Mouse (Mus musculus) ovary, postnatal 10 days (tissue): ENCODE results near the gene Mettl17.

Source experiments
- DNase-seq: peaks from one replicate; pipeline ENCODE4 v3.0.0; 2022; ENCODE audit warnings: low spot score

Mettl17 gene

DNA sequence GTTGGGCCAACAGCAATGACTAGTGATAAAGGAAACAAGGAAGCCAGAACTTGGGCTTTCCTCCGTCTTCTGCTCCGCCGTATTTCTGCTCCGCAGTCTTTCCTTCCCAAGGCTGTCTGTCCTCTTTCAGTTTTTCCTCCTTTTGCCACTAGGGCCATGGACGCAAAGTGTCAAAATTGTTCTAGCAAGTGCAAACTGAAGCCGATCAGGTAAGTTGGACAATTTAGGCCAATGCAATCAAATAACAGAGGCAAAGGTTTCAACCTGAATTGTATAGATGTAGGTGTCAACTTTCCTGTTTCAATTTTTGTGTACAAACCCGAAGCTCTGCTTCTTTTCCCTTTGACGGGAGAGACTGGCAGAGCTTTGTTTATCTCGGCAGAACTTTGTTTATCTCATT, 45.3 kb downstream of the Mettl17 start:
- no peak for DNase-seq

GRCm38 (mm10) chr14:51930824-51931223, 46.2 kb downstream of the Mettl17 start:
- DNase-seq: no peak

GRCm38 (mm10) chr14:51932092-51933020, 47.7 kb downstream of the Mettl17 start:
- no peak for DNase-seq

DNA sequence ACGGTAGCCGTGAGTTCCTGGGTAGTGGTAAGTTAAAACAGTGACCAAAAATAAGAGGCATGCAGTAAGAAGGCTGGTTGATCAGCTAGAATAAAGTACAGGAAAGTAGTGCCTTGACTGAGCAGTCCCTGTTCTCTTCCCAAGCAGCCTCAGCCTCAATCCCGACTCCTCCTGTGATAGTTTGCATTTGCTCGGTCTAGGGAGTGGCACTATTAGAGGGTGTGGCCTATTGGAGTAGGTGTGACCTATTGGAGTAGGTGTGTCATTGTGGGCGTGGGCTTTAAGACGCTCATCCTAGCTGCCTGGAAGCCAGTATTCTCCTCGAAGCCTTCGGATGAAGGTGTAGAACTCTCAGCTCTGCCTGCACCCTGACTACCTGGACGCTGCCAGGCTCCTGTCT, 54.4 kb downstream of the Mettl17 start:
- no peak for DNase-seq

DNA sequence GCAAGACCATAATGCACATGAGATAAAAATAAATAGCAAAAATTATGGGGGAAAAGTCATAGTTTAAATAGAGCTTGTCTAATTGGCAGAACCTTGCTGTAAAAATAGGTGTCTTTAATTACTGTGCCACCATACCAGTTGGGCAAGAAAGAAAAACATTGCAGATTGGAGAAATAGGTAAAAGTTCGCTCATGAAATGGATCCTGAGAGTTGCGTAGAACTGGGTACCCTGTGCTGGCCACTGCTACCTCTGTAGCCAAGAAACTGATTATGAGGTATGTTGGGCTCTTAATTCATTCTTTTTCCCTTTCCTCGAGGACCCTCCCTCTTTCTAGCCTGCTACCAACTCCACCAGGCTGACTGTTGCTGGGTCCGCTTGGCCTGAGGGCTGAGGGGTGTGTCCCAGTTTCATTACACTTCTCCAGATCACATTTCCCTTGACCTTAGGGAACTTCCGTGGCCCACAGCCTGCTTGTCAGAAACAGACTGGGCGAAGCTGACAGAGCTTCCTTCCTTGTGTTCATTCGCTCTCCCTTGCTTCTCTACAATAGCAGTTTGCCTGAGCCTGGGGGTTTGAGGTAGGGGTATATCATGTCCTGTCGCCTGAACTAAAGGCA, 56.4 kb downstream of the Mettl17 start:
- DNase-seq: no peak

DNA sequence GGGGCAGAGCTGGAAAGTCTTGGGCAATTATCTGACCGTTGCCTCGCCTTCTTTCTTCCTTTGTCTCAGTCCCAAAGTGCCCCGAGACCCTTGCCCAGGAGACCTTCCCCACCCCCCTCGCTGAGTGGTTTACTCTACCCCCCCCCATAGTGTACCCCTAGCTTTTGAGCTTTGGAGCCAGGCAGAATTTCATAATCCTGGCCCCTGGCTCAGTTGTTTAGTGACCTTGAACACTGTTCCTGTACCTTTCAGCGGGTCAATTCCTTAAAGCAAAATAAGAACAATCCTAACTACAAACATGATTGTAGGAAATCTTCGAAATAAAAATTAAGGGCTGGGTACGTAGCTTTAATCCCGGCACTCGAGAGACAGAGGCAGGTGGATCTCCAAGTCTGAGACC, 56.9 kb downstream of the Mettl17 start:
- no peak for DNase-seq

GRCm38 (mm10) chr14:51942236-51942635, 57.6 kb downstream of the Mettl17 start:
- no peak for DNase-seq
